ENCODE assay signal across 8 mouse cellular contexts in the genomic region with DNA sequence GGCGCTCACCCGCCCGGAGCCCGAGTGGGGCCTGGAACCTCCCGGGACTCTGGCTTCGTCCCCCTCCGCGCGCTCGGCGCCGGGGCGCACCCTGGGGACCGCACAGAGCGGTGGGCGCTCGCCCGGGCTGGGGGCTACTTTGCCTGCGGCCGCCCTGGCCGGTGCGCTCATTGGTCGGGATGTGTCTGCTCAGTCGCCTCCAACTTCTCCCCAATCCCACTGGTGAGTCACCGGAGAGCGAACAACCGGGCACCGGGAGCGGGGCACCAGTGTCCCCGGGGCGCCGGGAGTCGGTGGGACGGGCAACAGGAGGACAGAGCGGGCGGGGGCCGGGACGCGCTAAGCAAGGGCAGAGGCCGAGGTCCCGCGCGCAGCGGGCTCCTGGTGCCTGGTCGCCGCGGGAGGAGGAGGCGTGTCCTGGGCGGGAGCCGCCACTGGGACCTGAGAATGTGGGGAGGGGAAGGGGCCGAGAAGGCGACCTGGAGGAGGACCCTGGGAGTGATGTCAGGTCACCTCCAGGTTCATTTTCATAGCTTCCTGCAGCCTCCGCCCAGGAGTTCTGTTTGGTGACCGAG. TPM values are rescaled to one million over a fixed set of nuclear protein-coding genes. Genes with fewer than 3 reads are reported as not detected.
DNase-seq lines count a peak whose midpoint lies in the region; ATAC-seq lines count a peak whose summit lies in the region.

No protein-coding gene starts in this region.

- H3K4me3 ChIP-seq in hindbrain, embryonic 11.5 days (ENCODE audit: low read depth, low read length): peak overlapping the region; percentile 64

- H3K36me3 ChIP-seq in hindbrain, embryonic 11.5 days (ENCODE audit: control insufficient read depth, insufficient read depth, low read length): no peaks in the 10 kb centered on the region

- intact Hi-C loops in left cerebral cortex, postnatal 36 days (cut with DNase I): loop anchor here (10.0 kb wide), 1 partner anchor 371 kb away; no protein-coding TSS in a partner anchor

- ATAC-seq in hindbrain, embryonic 11.5 days (ENCODE audit: low FRiP score): peak; percentile 89

- peaks cover 3% of the 10 kb centered on the region; the same call in 1 of the 2 replicates for H3K27me3 ChIP-seq in hindbrain, embryonic 11.5 days (ENCODE audit: control insufficient read depth, insufficient read depth, low read length)

- H3K9ac ChIP-seq in hindbrain, embryonic 11.5 days (ENCODE audit: low read depth, low read length): peak overlapping the region; percentile 62

- peak overlapping the region; percentile 47 for H3K27ac ChIP-seq in hindbrain, embryonic 11.5 days (ENCODE audit: low read depth, low read length)

- under 1% methylated on average over 51 of the region's 54 CpGs for WGBS in hindbrain, embryonic 11.5 days

- no peaks in the 10 kb centered on the region for H3K4me1 ChIP-seq in hindbrain, embryonic 11.5 days (replicated peaks; ENCODE audit: control insufficient read depth, insufficient read depth, low read length)

- H3K4me2 ChIP-seq in hindbrain, embryonic 11.5 days (replicated peaks; ENCODE audit: low read depth, low read length): peak overlapping the region; percentile 99

- peak; percentile 25 to 82 for DNase-seq in adrenal gland, adult (ENCODE audit: inconsistent age in 2 of 2, low spot score in 1 of 2)
- DNase-seq in cerebellum, adult 8-10 months: peak; percentile 1
- peak; percentile 18 for DNase-seq in gastrocnemius, adult 18-20 months (ENCODE audit: low spot score)
- peak; percentile 70 for DNase-seq in hindbrain, embryonic 11.5 days (ENCODE audit: low spot score)
- peak; percentile 20 to 36 for DNase-seq in left cerebral cortex, postnatal 36 days (ENCODE audit: low spot score in 2 of 2)
- peak; percentile 60 for DNase-seq in mesoderm, embryonic 11.5 days (ENCODE audit: low read depth, low spot score)
- DNase-seq in right cerebral cortex, postnatal 4 days: peak; percentile 26
- no peak for DNase-seq in spleen, postnatal 14 days (ENCODE audit: low spot score in 2 of 2)

- H3K9me3 ChIP-seq in hindbrain, embryonic 11.5 days (ENCODE audit: control insufficient read depth, low read length): no peaks in the 10 kb centered on the region

RNA-seq across cellular contexts. Expression of a gene that starts 54.4 kb away (rescaled TPM):
- total RNA-seq in gastrocnemius, adult 18-20 months (2021): 1 to 10 TPM; 4.3 to 5.5 TPM
- polyA plus RNA-seq in hindbrain, embryonic 11.5 days (2014; fragmentation: Nextera tagmentation; extraction: Ambion mirVana): 23.7 and 26.0 TPM in 2 replicates
- total RNA-seq in left cerebral cortex, postnatal 36 days (2021): 10 to 100 TPM in 1 of 2 experiments, 1 to 10 TPM in 1; 7.4 to 10.9 TPM

Comparison
In these comparisons a context has a peak if more than half of its experiments do, and no peak if none do; other contexts are left out.
1. DNase-seq: peak in adrenal gland, adult (2 of 2), cerebellum, adult 8-10 months (single experiment), gastrocnemius, adult 18-20 months (single experiment), hindbrain, embryonic 11.5 days (single experiment), left cerebral cortex, postnatal 36 days (2 of 2), mesoderm, embryonic 11.5 days (single experiment) and right cerebral cortex, postnatal 4 days (single experiment); none in spleen, postnatal 14 days (0 of 2).